Mouse (Mus musculus) thymus, adult 2 months (tissue): ENCODE measurements around the gene Keap1. TPM values are rescaled to one million over a fixed set of nuclear protein-coding genes. Genes with fewer than 3 reads are reported as not detected.

Experiments used
- DNase-seq: peaks from one replicate; pipeline ENCODE4 v3.0.0; 2021
- H3K27ac ChIP-seq: fragments of 200-500 bp; 2 replicates; pipeline ENCODE4 v1.5.1; 2012; ENCODE audit warnings: low read length, control low read depth; ENCODE audit not compliant: control insufficient read depth, insufficient read depth
- H3K27me3 ChIP-seq: fragments of 200-500 bp; 2 replicates; pipeline ENCODE4 v1.6.1; 2012; ENCODE audit warnings: mild to moderate bottlenecking, low read length, moderate library complexity, mixed read lengths; ENCODE audit not compliant: control insufficient read depth, insufficient read depth
- H3K36me3 ChIP-seq: fragments of 200-500 bp; 2 replicates; pipeline ENCODE4 v1.6.1; 2012; ENCODE audit warnings: mild to moderate bottlenecking, low read length, moderate library complexity; ENCODE audit not compliant: control insufficient read depth, insufficient read depth
- H3K4me1 ChIP-seq: fragments of 200-500 bp; replicated peaks from 2 replicates; pipeline ENCODE4 v1.6.1; 2012; ENCODE audit warnings: low read length; ENCODE audit not compliant: control insufficient read depth, insufficient read depth
- H3K4me3 ChIP-seq: fragments of 200-500 bp; 2 replicates; pipeline ENCODE4 v1.5.1; 2012; ENCODE audit warnings: mild to moderate bottlenecking, low read length, control low read depth, moderate library complexity; ENCODE audit not compliant: control insufficient read depth, insufficient read depth
- CTCF ChIP-seq: fragments of 200-500 bp; IDR thresholded peaks from 2 replicates; pipeline ENCODE4 v1.5.1; 2012; ENCODE audit warnings: mild to moderate bottlenecking, control low read depth, low read length, moderate library complexity, borderline replicate concordance; ENCODE audit not compliant: control insufficient read depth, poor library complexity, insufficient read depth; ENCODE audit errors: extremely low read depth
- POLR2A ChIP-seq: fragments of 200-500 bp; IDR thresholded peaks from 2 replicates; pipeline ENCODE4 v1.6.1; 2012; ENCODE audit warnings: mild to moderate bottlenecking, low read length, control low read depth, moderate library complexity; ENCODE audit not compliant: control insufficient read depth, poor library complexity, insufficient read depth; ENCODE audit errors: extremely low read depth
- WGBS: fragments of 180-500 bp; shearing (Covaris S2); methylation state at CpG from one replicate; pipeline ENCODE4 v1.1.7; 2018; 5-methylcytosine and 5-hydroxymethylcytosine counted together
- polyA plus RNA-seq: library from polyadenylated mRNA; depleted of rRNA; stranded (reverse); fragments of >200 nt; gene quantifications from 2 replicates; pipeline ENCODE4 v1.2.3, GENCODE M21; 2012

Keap1 gene
- polyA plus RNA-seq, 1 experiment = 115 TPM

DNA sequence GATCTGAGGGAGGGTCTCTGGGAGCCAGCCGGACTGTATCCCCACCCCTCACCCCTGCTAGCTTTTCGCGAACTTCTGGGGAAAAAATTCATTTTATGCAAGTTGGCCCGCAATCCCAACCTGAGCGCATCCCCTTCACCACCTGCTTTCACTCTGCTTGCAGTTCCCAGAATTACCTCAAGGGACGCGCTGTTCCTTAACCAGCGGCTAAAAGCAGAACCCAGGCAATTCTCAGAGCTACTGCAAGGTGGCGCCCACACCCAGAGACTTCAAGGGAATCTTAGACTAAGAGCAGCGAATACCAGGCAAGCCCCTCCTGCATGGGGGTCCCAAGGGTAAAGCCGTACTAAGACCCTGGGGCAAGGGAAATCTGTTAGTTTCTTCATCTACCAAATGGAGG, 2.2 kb upstream of the Keap1 start:
- TF ChIP-seq POLR2A (no peak), CTCF (peak; percentile 82; the same call in 1 of the 2 replicates)
- Histone ChIP-seq H3K36me3 (no peaks in the 10 kb centered on the region), H3K27ac (no peak overlapping the region), H3K4me3 (no peak overlapping the region), H3K4me1 (peaks cover 24% of the 10 kb centered on the region), H3K27me3 (no peaks in the 10 kb centered on the region; the same call in 1 of the 2 replicates)
- 5% methylated on average over 11 of the region's 11 CpGs for WGBS
- DNase-seq = peak; percentile 89

DNA sequence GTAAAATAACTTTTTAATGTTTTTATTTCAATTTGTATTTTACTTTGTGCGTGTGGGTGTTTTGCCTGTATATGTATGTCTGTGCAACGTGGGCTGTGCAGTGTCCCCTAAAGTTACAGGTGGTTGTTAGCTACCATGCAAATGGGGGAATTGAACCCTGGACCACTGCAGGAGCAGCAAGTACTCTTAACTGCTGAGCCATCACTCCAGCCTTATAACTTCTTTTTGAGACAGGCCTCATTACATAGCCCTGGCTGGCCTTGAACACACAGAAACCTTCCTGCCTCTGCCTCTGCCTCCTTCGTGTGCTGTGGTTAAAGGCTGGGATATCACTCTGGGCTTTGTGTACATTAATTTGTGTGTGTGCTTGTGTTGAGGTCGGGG, 296 bp upstream of the Keap1 start:
- peak overlapping the region; percentile 50 for H3K27ac ChIP-seq
- no peaks in the 10 kb centered on the region; the same call in 1 of the 2 replicates for H3K27me3 ChIP-seq
- peaks cover 32% of the 10 kb centered on the region for H3K4me1 ChIP-seq
- peak overlapping the region; percentile 69 for H3K4me3 ChIP-seq
- no peak for DNase-seq
- WGBS = 33% methylated on average over 4 of the region's 4 CpGs
- H3K36me3 ChIP-seq = no peaks in the 10 kb centered on the region
- TF ChIP-seq CTCF (no peak), POLR2A (no peak)

DNA sequence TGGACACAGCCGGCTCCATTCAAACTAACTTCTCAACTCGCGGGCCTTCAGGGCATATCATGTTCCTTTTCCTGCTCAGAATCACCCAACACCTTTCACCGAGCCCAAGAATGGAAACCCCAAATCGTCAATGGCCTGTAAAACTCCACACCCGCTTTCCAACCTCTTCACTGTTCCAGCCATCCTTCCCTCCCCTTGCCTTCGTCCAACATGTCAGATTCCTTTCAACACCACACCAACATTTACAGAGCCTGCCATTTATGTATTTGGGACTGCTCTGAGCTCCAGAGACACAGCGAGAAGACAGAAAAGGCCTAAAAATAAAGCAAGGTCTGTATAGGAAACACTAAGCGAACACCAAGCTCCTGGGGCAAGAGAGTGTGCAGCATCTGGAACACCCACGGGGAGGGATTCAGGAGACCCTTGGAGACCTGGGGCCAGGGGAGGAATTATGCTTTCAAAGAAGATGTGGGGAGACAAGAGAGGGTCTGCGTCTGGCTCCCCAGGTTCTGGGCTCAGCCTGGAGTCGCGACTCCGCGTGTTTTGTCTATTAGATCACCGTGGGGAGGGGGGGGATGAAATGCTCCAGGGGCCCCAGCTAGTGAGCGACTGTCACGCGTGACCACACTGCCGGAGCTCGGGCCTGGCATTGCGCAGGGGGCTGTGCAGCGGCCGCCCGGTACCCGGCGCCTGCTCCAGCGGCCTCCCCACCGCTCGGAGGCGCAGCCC, 993 bp downstream of the Keap1 start:
- peaks cover 25% of the 10 kb centered on the region for H3K4me1 ChIP-seq
- no peak for DNase-seq
- WGBS = 1% methylated on average over 31 of the region's 31 CpGs
- H3K36me3 ChIP-seq = no peaks in the 10 kb centered on the region
- no peaks in the 10 kb centered on the region for H3K27me3 ChIP-seq
- H3K4me3 ChIP-seq = peak overlapping the region; percentile 69
- peak overlapping the region; percentile 62 for H3K27ac ChIP-seq
- no peak for TF ChIP-seq CTCF
- no peak for TF ChIP-seq POLR2A

DNA sequence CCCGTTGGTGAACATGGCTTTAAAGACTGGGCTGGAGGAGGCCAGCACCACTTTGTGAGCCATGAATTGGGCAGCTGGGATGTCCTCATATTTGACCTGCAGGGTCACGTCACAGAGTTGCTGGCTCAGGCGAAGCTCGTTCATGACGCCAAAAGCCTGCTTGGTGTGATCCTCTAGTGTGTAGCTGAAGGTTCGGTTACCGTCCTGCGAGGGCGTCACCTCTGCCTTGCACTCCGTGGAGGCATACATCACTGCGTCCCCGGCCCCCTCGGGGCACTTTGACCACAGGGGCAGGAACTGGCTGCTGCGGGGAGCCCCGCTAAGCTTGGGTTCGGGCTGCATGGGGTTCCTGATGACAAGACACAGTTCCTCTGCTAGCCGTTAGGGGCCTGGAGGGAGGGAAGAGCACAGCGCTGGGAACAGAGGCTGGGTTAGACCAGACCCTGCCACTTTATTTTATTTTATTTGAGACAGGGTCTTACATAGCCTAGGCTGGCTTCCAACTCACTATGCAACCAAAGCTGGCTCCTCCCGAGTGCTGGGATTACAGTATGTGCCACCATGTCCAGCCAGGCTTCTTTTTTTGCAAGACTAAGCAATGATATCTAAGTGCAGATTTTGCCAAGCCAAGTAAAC, 1.7 kb downstream of the Keap1 start:
- H3K36me3 ChIP-seq = no peaks in the 10 kb centered on the region
- TF ChIP-seq POLR2A (no peak), CTCF (peak; percentile 52; the same call in 1 of the 2 replicates)
- H3K4me1 ChIP-seq = peaks cover 25% of the 10 kb centered on the region
- peak; percentile 44 for DNase-seq
- peak overlapping the region; percentile 62 for H3K27ac ChIP-seq
- WGBS = 12% methylated on average over 19 of the region's 19 CpGs
- H3K4me3 ChIP-seq = peak overlapping the region; percentile 69
- H3K27me3 ChIP-seq = no peaks in the 10 kb centered on the region

DNA sequence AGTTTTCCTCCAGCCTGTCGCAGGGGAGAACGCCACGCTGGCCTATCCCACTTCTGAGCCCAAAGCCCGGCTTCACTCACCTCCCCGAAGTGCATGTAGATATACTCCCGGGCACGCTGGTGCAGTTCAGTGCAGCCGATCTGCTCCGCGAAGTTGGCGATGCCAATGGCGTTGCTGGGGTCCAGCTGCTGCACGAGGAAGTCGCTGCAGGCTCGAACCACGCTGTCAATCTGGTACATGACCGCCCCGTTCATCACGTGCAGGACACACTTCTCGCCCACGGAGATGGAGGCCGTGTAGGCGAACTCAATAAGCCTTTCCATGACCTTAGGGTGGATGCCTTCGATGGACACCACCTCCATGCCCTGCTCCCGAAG, 2.2 kb downstream of the Keap1 start:
- Histone ChIP-seq H3K36me3 (no peaks in the 10 kb centered on the region), H3K4me3 (peak overlapping the region; percentile 69), H3K27ac (0 out of 2 replicates have a peak overlapping the region, but pooled peaks have one; percentile 5), H3K27me3 (no peaks in the 10 kb centered on the region), H3K4me1 (peaks cover 25% of the 10 kb centered on the region)
- DNase-seq = no peak
- WGBS = 77% methylated on average over 25 of the region's 25 CpGs
- no peak for TF ChIP-seq CTCF
- no peak for TF ChIP-seq POLR2A

DNA sequence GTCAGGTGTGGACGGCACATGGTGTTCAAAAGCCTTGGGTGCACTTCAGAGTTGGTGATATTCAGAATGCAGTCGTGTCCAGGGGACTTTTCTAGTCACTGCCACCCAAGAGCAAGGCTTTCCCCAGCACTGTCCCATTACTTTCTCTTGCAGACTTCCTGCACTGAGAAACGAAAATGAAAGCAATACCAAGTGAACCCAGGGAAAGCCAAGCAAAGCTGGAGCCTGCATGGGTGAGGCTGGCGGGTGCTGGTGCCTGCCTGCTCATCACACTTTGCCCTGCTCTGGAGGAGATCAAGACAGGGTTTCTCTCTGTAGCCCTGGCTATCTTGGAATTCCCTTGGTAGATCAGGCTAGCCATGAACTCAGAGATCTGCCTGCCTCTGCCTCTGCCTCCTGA, 3.8 kb downstream of the Keap1 start:
- DNase-seq = no peak
- no peak overlapping the region for H3K4me3 ChIP-seq
- TF ChIP-seq POLR2A = no peak
- TF ChIP-seq CTCF = no peak
- H3K27me3 ChIP-seq = no peaks in the 10 kb centered on the region
- H3K4me1 ChIP-seq = peaks cover 25% of the 10 kb centered on the region
- 0 out of 2 replicates have a peak, but pooled peaks cover under 1% of the 10 kb centered on the region for H3K36me3 ChIP-seq
- WGBS = 23% methylated on average over 4 of the region's 4 CpGs
- peak overlapping the region; percentile 20; the same call in 1 of the 2 replicates for H3K27ac ChIP-seq
